Mouse (Mus musculus) C2C12 (cell line): Measurements from ENCODE around the gene Hdac7. TPM values are rescaled to one million over a fixed set of nuclear protein-coding genes. Genes with fewer than 3 reads are reported as not detected.

ENCODE experiments used
- H3K27me3 ChIP-seq: one replicate; pipeline ENCODE4 v1.6.1; 2011; ENCODE audit not compliant: control insufficient read depth, insufficient read depth, insufficient read length
- H3K36me3 ChIP-seq: one replicate; pipeline ENCODE4 v1.6.1; 2011; ENCODE audit not compliant: control insufficient read depth, insufficient read depth
- H3K4me3 ChIP-seq: one replicate; pipeline ENCODE4 v1.5.1; 2011; ENCODE audit warnings: mild to moderate bottlenecking, control low read depth; ENCODE audit not compliant: poor library complexity, insufficient read depth, severe bottlenecking
- H3K79me2 ChIP-seq: one replicate; pipeline ENCODE4 v1.6.1; 2011; ENCODE audit not compliant: control insufficient read depth, insufficient read depth
- H3K79me3 ChIP-seq: one replicate; pipeline ENCODE4 v1.6.1; 2011; ENCODE audit warnings: low read depth, control low read depth
- H3ac ChIP-seq: one replicate; pipeline ENCODE3; 2011; ENCODE audit warnings: low read depth; ENCODE audit not compliant: control insufficient read depth, insufficient read length
- CEBPB ChIP-seq: IDR thresholded peaks from one replicate; pipeline ENCODE4 v1.6.1; 2011; ENCODE audit warnings: low read depth, mild to moderate bottlenecking, control low read depth, moderate library complexity
- CTCF ChIP-seq: IDR thresholded peaks from one replicate; pipeline ENCODE4 v1.5.1; 2011; ENCODE audit not compliant: control insufficient read depth, insufficient read depth, insufficient read length
- FOSL1 ChIP-seq: IDR thresholded peaks from one replicate; pipeline ENCODE4 v1.8.0; 2011; ENCODE audit warnings: mild to moderate bottlenecking, low read length; ENCODE audit not compliant: poor library complexity, insufficient read depth, severe bottlenecking
- MAX ChIP-seq: IDR thresholded peaks from one replicate; pipeline ENCODE4 v1.6.1; 2011; ENCODE audit warnings: mild to moderate bottlenecking, control low read depth
- MYOD1 ChIP-seq: IDR thresholded peaks from one replicate; pipeline ENCODE4 v1.6.1; 2011; ENCODE audit warnings: low read depth; ENCODE audit not compliant: control insufficient read depth, insufficient read length
- MYOG ChIP-seq: IDR thresholded peaks from one replicate; pipeline ENCODE4 v1.6.1; 2011; ENCODE audit not compliant: control insufficient read depth, insufficient read length; ENCODE audit errors: extremely low read depth
- USF1 ChIP-seq: IDR thresholded peaks from one replicate; pipeline ENCODE4 v1.6.1; 2011; ENCODE audit warnings: low read depth, mild to moderate bottlenecking, control low read depth, moderate library complexity
- polyA plus RNA-seq: library from polyadenylated mRNA; unstranded; fragments of >200 nt; fragmentation: generic; extraction: Trizol; gene quantifications from one replicate; pipeline ENCODE4 v1.2.1, GENCODE M21; 2012; ENCODE audit warnings: missing spikeins

Gene Hdac7
- polyA plus RNA-seq, 1 experiment, result 41.2 TPM

GRCm38 (mm10) chr15:97773961-97774370 lies 70.3 kb downstream of the Hdac7 start:
- Histone ChIP-seq H3K79me3 (no peaks in the 10 kb centered on the region), H3K4me3 (no peak overlapping the region), H3K36me3 (no peaks in the 10 kb centered on the region), H3K27me3 (no peaks in the 10 kb centered on the region), H3ac (no peak overlapping the region), H3K79me2 (no peaks in the 10 kb centered on the region)
- no peak for TF ChIP-seq MYOD1
- TF ChIP-seq CTCF, result no peak
- TF ChIP-seq FOSL1, result no peak
- no peak for TF ChIP-seq CEBPB
- no peak for TF ChIP-seq USF1
- no peak for TF ChIP-seq MAX
- TF ChIP-seq MYOG, result no peak

GRCm38 (mm10) chr15:97773108-97773507 lies 71.2 kb downstream of the Hdac7 start:
- H3K27me3 ChIP-seq, result no peaks in the 10 kb centered on the region
- no peaks in the 10 kb centered on the region for H3K79me3 ChIP-seq
- no peak overlapping the region for H3K4me3 ChIP-seq
- H3ac ChIP-seq, result no peak overlapping the region
- H3K36me3 ChIP-seq, result no peaks in the 10 kb centered on the region
- H3K79me2 ChIP-seq, result no peaks in the 10 kb centered on the region
- TF ChIP-seq MYOD1 (no peak), USF1 (no peak), MAX (peak; percentile 21)

GRCm38 (mm10) chr15:97770280-97770679 lies 74.0 kb downstream of the Hdac7 start:
- Histone ChIP-seq H3ac (no peak overlapping the region), H3K79me3 (no peaks in the 10 kb centered on the region), H3K4me3 (no peak overlapping the region), H3K79me2 (no peaks in the 10 kb centered on the region), H3K36me3 (no peaks in the 10 kb centered on the region), H3K27me3 (peaks cover 12% of the 10 kb centered on the region)
- TF ChIP-seq USF1 (no peak), MYOD1 (no peak), FOSL1 (no peak), CTCF (no peak), CEBPB (no peak), MAX (no peak), MYOG (no peak)

- H3K36me3 ChIP-seq, result no peaks in the 10 kb centered on the region
- H3K4me3 ChIP-seq, result peak overlapping the region; percentile 26
- no peak for TF ChIP-seq CTCF
- no peak for TF ChIP-seq CEBPB
- TF ChIP-seq MYOG, result no peak
- no peak for TF ChIP-seq MYOD1
- TF ChIP-seq MAX, result no peak
- no peak for TF ChIP-seq FOSL1
- no peak for TF ChIP-seq USF1
- peak overlapping the region; percentile 34 for H3ac ChIP-seq
- H3K27me3 ChIP-seq, result peaks cover 19% of the 10 kb centered on the region
- no peaks in the 10 kb centered on the region for H3K79me3 ChIP-seq
- no peaks in the 10 kb centered on the region for H3K79me2 ChIP-seq
Measured at GRCm38 (mm10) chr15:97768192-97768591, 76.1 kb downstream of the Hdac7 start.

GRCm38 (mm10) chr15:97767280-97768186 lies 76.8 kb downstream of the Hdac7 start, which contains the start of gene Rapgef3:
Gene Rapgef3, minus strand, starts transcription at chr15:97767972.
- no peaks in the 10 kb centered on the region for H3K79me3 ChIP-seq
- H3K4me3 ChIP-seq, result peak within 1 kb of the TSS; percentile 26
- H3K36me3 ChIP-seq, result no peaks in the 10 kb centered on the region
- peak within 1 kb of the TSS; percentile 34 for H3ac ChIP-seq
- H3K79me2 ChIP-seq, result no peaks in the 10 kb centered on the region
- TF ChIP-seq CTCF, result peak; percentile 65
- TF ChIP-seq MYOG, result no peak
- peak; percentile 4 for TF ChIP-seq MYOD1
- peak; percentile 24 for TF ChIP-seq FOSL1
- TF ChIP-seq USF1, result peak; percentile 54
- no peak for TF ChIP-seq CEBPB
- peak; percentile 82 for TF ChIP-seq MAX
- H3K27me3 ChIP-seq, result peaks cover 19% of the 10 kb centered on the region
